In genomic region chr9:88342241-88342640, GRCm38 (mm10) we compare ENCODE assay signal across 25 mouse cellular contexts.
"Had no signal": no experiment of that assay in that cellular context is flagged by ENCODE, and none has a peak within 500 bp of the region (broad histone marks: within the 10 kb centered on the region; RNA-seq: fewer than 3 reads in every experiment).

No protein-coding gene starts in this region.

- H3K27me3 ChIP-seq: heart, embryonic 12.5 days; hindbrain, embryonic 13.5 days; hindbrain, embryonic 15.5 days; kidney, embryonic 15.5 days; limb, embryonic 13.5 days; limb, embryonic 15.5 days; liver, embryonic 12.5 days had no signal

- H3K27ac ChIP-seq: gastrocnemius, adult 2 months; heart, embryonic 10.5 days; hindbrain, embryonic 10.5 days; hindbrain, embryonic 13.5 days; hindbrain, embryonic 15.5 days; hindbrain, postnatal 0 days; kidney, embryonic 15.5 days; kidney, postnatal 0 days; limb, embryonic 13.5 days; limb, embryonic 15.5 days; liver, embryonic 12.5 days; liver, embryonic 14.5 days had no signal

- H3K4me2 ChIP-seq: heart, embryonic 12.5 days; hindbrain, embryonic 13.5 days; hindbrain, embryonic 15.5 days; kidney, embryonic 15.5 days; limb, embryonic 13.5 days; limb, embryonic 15.5 days; liver, embryonic 12.5 days had no signal

- H3K4me1 ChIP-seq: heart, embryonic 12.5 days; hindbrain, embryonic 13.5 days; hindbrain, embryonic 15.5 days; kidney, embryonic 15.5 days; limb, embryonic 13.5 days; limb, embryonic 15.5 days; liver, embryonic 12.5 days had no signal

- ATAC-seq: hindbrain, postnatal 0 days; intestine, embryonic 16.5 days; liver, embryonic 12.5 days had no signal

- H3K9ac ChIP-seq: heart, embryonic 12.5 days; hindbrain, embryonic 13.5 days; hindbrain, embryonic 15.5 days; kidney, embryonic 15.5 days; limb, embryonic 13.5 days; limb, embryonic 15.5 days; liver, embryonic 12.5 days; liver, embryonic 14.5 days had no signal

- H3K9me3 ChIP-seq: heart, embryonic 10.5 days; heart, embryonic 12.5 days; hindbrain, embryonic 10.5 days; hindbrain, embryonic 13.5 days; hindbrain, embryonic 15.5 days; kidney, embryonic 15.5 days; limb, embryonic 13.5 days; limb, embryonic 15.5 days; liver, embryonic 12.5 days had no signal

- DNase-seq: gastrocnemius, adult 2 months; gastrocnemius, postnatal 10 days; gastrocnemius, postnatal 25 days; heart, adult 18-20 months; heart, postnatal 10 days; heart, postnatal 4 days; kidney, adult 11 months; kidney, adult 2 months; kidney, adult 9 months; kidney, postnatal 14 days; kidney, postnatal 36 days; left cerebral cortex, postnatal 4 days had no signal

- H3K4me3 ChIP-seq: gastrocnemius, adult 2 months; heart, embryonic 10.5 days; heart, embryonic 12.5 days; hindbrain, embryonic 10.5 days; hindbrain, embryonic 13.5 days; hindbrain, embryonic 15.5 days; kidney, embryonic 15.5 days; limb, embryonic 13.5 days; limb, embryonic 15.5 days; liver, embryonic 12.5 days had no signal

- H3K36me3 ChIP-seq: heart, embryonic 10.5 days; heart, embryonic 12.5 days; hindbrain, embryonic 10.5 days; hindbrain, embryonic 13.5 days; hindbrain, embryonic 15.5 days; kidney, embryonic 15.5 days; limb, embryonic 13.5 days; limb, embryonic 15.5 days; liver, embryonic 12.5 days had no signal
